Mouse (Mus musculus): ENCODE measurements at regions not wholly inside any gene's neighbourhood (a gene's known extent, or its start where the extent isn't known, plus 50 kb on each side); places are given as distances from the start of the nearest gene placed in this dataset.
A peak's percentile ranks its signal among the peaks of the same experiment; 100 is the strongest.
"Not testable (repeated sequence)": the region's sequence is repeated elsewhere in the genome, so short reads cannot be mapped to it uniquely, and the experiment has no call there.

- DNase-seq (ENCODE audit: low spot score in 2 of 2) = no peak
These were observed 50.9 kb upstream of the Hivep1 start for GRCm38 (mm10) chr13:42000966-42001365.

- no peak for DNase-seq (ENCODE audit: low spot score in 2 of 2)
These were observed 53.9 kb upstream of the Hivep1 start for GRCm38 (mm10) chr13:41997883-41998282.

GRCm38 (mm10) chr13:41994126-41994525, 57.7 kb upstream of the Hivep1 start:
- no peak for DNase-seq (ENCODE audit: low spot score in 2 of 2)

GRCm38 (mm10) chr13:41975918-41976317, 75.9 kb upstream of the Hivep1 start:
- DNase-seq (ENCODE audit: low spot score in 2 of 2) = no peak

GRCm38 (mm10) chr13:41962915-41963314, 88.9 kb upstream of the Hivep1 start:
- DNase-seq (ENCODE audit: low spot score in 2 of 2) = no peak

- not testable (repeated sequence) for DNase-seq (ENCODE audit: low spot score in 2 of 2)
These were observed 90.9 kb upstream of the Hivep1 start for GRCm38 (mm10) chr13:41960960-41961359.

GRCm38 (mm10) chr13:41957932-41958331, 93.9 kb upstream of the Hivep1 start:
- no peak for DNase-seq (ENCODE audit: low spot score in 2 of 2)

- no peak for DNase-seq (ENCODE audit: low spot score in 2 of 2)
These were observed 95.9 kb upstream of the Hivep1 start for GRCm38 (mm10) chr13:41955884-41956283.

- no peak for DNase-seq (ENCODE audit: low spot score in 2 of 2)
These were observed 96.6 kb upstream of the Hivep1 start for GRCm38 (mm10) chr13:41955198-41955597.

- no peak for DNase-seq (ENCODE audit: low spot score in 2 of 2)
These were observed 99.4 kb upstream of the Hivep1 start for GRCm38 (mm10) chr13:41952453-41952852.

GRCm38 (mm10) chr13:41948241-41948640, 100.8 kb upstream of the Adtrp start:
- DNase-seq (ENCODE audit: low spot score in 2 of 2) = no peak

GRCm38 (mm10) chr13:41932313-41933100, 85.0 kb upstream of the Adtrp start:
- DNase-seq (ENCODE audit: low spot score in 2 of 2) = no peak

- DNase-seq (ENCODE audit: low spot score in 2 of 2) = no peak
These were observed 82.3 kb upstream of the Adtrp start for GRCm38 (mm10) chr13:41929768-41930167.

GRCm38 (mm10) chr13:41925851-41926250, 78.4 kb upstream of the Adtrp start:
- DNase-seq (ENCODE audit: low spot score in 2 of 2) = peak in 1 of 2 experiments; percentile 12

- peak in 1 of 2 experiments; percentile 5 for DNase-seq (ENCODE audit: low spot score in 2 of 2)
These were observed 77.7 kb upstream of the Adtrp start for GRCm38 (mm10) chr13:41925211-41925610.

GRCm38 (mm10) chr13:41921178-41921577, 73.7 kb upstream of the Adtrp start:
- DNase-seq (ENCODE audit: low spot score in 2 of 2) = peak in 1 of 2 experiments; percentile 13

- DNase-seq (ENCODE audit: low spot score in 2 of 2) = peak in 1 of 2 experiments; percentile 37
These were observed 71.0 kb upstream of the Adtrp start for GRCm38 (mm10) chr13:41918525-41918924.

GRCm38 (mm10) chr13:41915816-41916215, 68.3 kb upstream of the Adtrp start:
- peak in 1 of 2 experiments; percentile 17 for DNase-seq (ENCODE audit: low spot score in 2 of 2)

GRCm38 (mm10) chr13:41910736-41911135, 63.3 kb upstream of the Adtrp start:
- no peak for DNase-seq (ENCODE audit: low spot score in 2 of 2)

GRCm38 (mm10) chr13:41910236-41910635, 62.8 kb upstream of the Adtrp start:
- no peak for DNase-seq (ENCODE audit: low spot score in 2 of 2)

GRCm38 (mm10) chr13:41907027-41907426, 59.5 kb upstream of the Adtrp start:
- no peak for DNase-seq (ENCODE audit: low spot score in 2 of 2)

- no peak for DNase-seq (ENCODE audit: low spot score in 2 of 2)
These were observed 55.8 kb upstream of the Adtrp start for GRCm38 (mm10) chr13:41903286-41903685.

GRCm38 (mm10) chr13:41899837-41900463, 52.5 kb upstream of the Adtrp start:
- DNase-seq (ENCODE audit: low spot score in 2 of 2) = no peak
